Mouse (Mus musculus): ENCODE measurements around the gene Tagln2.
A peak's percentile ranks its signal among the peaks of the same experiment; 100 is the strongest.

Tagln2 gene

DNA sequence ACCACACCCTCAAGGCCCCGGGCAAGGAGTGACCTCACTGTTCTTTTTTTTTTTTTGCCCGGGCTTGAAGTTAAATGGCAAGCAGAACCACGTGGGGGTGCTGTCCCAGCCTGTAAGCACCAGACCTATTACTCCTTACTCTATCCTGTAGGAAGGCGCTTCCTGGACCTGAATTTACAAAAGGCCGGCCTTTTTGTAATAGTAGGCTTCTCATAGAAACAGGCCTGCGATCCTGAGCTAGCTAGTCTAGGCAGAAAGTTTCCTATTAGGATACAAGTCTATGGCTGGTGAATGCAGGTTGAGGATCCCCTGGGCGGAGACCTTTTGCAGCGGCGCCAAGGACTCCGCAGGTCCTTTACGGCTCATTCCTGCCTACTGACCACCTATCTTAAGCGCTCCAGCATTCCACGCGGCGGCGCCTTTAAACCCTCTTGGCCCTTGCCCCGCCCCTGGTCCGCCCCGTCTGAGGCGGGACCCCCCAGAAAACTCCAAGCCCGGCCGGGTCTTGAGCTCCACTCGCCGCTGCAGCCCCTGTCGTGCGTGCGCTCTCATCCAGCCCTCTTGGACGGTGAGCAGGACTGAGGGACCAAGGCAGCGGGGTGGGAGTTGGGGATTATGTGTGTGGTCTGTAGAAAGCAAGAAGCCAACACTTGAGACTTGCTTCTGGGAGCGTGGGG lies at the start of gene Tagln2:
Gene Tagln2 (plus strand): TSS at position 283 of the 677 bp plus-strand sequence.
- peak; percentile 60 for DNase-seq (ENCODE audit: low read depth)

DNA sequence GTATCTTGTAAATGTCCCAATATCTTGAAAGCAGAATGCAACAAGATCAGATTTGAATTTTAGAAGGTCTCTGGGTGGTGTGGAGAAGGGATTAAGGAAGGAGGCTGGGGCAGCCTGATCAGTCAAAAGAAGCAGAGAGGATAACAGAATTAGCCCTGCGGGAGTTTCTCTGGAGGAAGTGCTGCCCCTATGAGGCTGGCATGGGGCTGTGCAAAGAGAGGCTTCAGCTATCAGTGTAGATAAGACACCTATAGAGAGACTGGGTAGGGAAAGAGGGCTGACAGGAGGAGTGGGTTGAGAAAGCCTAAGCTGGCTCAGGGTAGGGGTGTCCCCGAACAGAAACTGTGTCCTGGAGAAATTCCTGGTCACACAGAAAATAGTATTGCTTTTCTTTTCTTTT lies 49.6 kb upstream of the Tagln2 start:
- DNase-seq (ENCODE audit: low read depth) = no peak

DNA sequence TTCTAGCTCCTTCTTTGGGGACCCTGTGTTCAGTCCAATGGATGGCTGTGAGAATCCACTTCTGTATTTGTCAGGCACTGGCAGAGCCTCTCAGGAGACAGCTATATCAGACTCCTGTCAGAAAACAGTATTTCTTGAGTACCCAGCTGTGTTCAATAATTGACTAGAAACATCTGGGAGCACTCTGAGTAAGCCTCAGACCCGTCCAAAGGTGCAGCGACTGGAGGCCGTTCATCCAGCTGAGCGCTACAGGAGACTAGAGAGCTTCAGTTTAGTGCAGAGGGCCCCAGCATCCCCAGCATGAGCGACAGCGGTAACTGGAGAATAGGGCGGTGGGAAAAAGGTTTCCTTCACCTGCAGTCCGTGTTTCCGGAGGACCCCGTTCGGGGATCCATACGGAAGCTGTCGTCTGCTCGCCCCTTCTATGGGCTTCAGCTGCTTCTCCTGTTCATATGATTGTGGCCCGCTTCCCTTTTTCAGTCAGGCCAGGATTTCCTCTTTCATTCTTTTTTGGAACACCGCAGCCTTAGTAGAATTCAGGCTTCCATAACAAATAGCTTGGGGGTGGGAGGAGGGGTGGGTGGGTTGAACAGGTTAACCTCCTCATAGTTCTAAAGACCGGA lies 48.9 kb upstream of the Tagln2 start:
- no peak for DNase-seq (ENCODE audit: low read depth)

GRCm38 (mm10) chr1:172452911-172453310 lies 46.9 kb upstream of the Tagln2 start:
- no peak for DNase-seq (ENCODE audit: low read depth)

GRCm38 (mm10) chr1:172453810-172454209 lies 46.0 kb upstream of the Tagln2 start:
- no peak for DNase-seq (ENCODE audit: low read depth)

- DNase-seq (ENCODE audit: low read depth) = no peak
Observed at GRCm38 (mm10) chr1:172455416-172455815, 44.4 kb upstream of the Tagln2 start.

DNA sequence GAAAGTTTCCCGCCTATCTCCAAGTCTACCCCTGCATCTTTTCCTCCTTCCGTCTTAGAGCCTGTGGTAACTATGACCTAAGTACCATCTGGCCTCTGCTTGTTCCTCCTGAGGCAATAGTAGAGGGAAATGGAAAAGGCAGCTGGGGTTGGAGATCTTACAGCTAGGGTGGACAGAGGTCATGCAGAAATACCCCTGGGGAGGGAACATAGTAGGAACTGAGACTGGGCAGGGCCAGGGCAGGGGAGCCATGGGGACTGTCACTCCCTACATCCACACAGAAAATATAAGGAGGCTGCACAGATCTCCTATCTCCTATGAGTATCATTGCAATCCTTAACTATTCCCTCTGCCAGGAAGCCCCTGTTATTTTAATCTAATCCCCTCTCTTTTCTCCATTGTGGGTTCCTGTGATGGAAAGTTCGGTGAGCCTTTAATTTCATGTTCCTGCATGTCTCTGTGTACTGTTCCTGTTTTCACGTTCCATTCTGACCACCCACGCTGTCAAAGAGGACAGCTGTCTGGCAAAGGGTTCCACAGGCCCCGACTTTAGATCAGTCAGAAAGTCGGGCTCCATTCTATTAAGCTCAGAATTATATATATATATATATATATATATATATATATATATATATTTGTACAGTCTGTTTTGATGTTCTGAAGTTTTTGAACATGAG lies 43.7 kb upstream of the Tagln2 start:
- DNase-seq (ENCODE audit: low read depth) = no peak

GRCm38 (mm10) chr1:172457196-172457595 lies 42.7 kb upstream of the Tagln2 start:
- no peak for DNase-seq (ENCODE audit: low read depth)

- DNase-seq (ENCODE audit: low read depth) = no peak
Observed at GRCm38 (mm10) chr1:172458041-172458440, 41.8 kb upstream of the Tagln2 start.

- DNase-seq (ENCODE audit: low read depth) = no peak
Observed at GRCm38 (mm10) chr1:172461602-172462001, 38.2 kb upstream of the Tagln2 start.

DNA sequence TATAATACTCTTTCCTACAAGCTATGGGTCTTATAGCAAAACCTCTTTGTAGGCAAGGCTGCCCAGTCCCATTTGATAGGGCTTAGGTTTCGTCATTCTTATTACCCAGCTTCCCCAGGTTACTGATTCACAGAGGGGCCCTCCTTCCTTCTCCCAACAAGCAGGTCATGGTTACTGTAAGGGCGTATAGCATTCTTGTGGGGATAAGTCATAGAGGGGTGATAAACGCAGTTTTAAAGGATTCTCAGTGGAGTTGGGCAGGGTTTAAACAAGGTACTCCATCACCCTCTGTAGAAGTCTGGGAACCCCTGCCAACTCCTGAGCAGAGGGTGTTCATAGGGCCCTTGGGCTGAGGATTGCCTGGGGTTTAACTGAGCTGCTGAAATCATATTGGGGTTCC lies 37.3 kb upstream of the Tagln2 start:
- DNase-seq (ENCODE audit: low read depth) = no peak

DNA sequence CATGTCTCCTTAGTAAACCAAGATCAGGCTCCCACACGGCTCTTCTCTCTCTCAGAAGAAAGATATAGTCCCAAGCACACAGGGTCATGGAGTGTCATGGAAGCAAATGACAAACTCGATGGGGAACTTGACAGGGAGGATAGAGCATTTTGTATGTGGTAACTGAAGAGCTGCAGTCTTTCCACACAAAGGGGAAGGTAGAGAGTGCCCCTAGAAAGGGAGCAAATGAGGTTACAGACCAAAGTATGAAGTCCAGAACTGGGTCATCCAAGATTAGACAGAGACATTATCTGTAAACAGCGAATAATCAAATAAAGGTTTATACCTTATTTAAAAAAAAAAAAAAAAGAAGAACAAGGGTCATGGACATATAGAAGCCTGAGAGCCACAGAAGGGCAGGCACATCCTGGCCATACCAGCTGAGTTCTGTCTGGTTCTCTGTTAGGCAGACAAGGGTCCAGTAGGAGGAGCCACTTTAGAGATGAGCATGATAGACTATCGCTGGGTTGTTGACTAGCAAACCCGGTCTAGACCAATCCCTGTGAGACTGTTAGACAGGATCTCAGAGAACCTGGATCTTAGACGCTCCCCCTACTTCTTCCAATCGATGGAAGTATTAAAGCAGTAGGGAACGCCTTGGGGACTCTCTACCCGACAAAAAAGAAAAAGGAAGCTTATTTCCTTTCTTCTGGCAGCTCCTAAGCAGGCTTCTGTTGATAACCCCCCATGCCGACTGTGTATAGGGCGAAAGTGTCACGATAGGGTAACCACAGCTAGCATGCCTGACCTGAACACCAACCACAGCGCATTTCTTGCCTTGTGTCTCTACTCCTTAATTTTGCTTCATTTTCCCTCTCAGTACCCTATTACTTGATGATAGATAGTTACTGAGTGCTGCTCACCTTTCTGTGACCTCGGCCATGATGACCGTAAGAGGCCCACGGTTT lies 36.2 kb upstream of the Tagln2 start:
- no peak for DNase-seq (ENCODE audit: low read depth)

- no peak for DNase-seq (ENCODE audit: low read depth)
Observed at GRCm38 (mm10) chr1:172468301-172468877, 31.5 kb upstream of the Tagln2 start.

DNA sequence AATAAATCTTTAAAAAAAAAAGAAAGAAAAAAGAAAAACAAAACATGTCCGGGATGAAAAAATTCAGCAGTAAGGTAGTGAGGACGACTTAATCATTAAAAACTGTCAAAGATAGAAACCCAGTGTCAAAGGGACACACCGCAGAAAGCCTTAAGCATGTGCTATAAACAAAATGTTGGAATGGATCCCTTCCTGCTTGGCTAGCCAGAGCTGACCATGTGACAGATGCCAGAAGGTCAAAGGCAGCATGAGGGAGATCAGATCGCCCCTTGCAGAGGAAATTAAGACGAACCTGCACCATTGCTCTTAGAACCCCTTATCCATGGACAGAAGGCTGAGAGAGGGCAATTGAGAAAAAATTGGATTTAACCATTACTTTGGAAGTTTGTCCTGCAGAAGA lies 30.5 kb upstream of the Tagln2 start:
- no peak for DNase-seq (ENCODE audit: low read depth)

DNA sequence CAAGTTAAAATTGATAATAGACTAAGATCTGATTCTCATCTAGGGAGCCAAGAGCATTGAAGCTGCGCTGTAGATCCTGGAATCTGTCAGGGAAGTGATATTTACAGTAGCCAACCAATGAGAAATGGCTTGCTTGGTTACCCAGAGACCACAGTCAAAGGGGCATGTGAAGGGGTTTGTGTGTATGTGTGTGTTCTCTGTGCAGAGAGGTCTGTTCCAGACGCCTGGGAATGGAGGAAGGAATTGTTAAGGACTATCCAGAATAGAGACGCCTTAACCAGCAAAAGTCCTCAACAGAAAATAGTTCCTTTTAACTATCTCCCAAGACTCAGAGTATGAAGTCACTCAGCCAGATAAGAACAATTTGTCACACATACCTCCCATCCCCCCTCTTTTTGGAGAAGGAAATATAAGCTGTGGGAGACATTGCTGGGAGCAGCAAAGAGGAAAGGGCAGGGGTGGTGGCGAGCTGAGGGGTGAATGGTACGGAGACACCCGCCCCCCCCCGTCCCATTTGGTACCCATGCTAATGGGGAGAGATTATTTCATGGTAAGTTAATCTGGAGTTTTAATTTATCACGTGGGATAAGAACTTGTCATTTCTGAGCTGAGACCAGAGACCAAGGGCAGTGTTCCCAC lies 29.9 kb upstream of the Tagln2 start:
- DNase-seq (ENCODE audit: low read depth) = no peak

DNA sequence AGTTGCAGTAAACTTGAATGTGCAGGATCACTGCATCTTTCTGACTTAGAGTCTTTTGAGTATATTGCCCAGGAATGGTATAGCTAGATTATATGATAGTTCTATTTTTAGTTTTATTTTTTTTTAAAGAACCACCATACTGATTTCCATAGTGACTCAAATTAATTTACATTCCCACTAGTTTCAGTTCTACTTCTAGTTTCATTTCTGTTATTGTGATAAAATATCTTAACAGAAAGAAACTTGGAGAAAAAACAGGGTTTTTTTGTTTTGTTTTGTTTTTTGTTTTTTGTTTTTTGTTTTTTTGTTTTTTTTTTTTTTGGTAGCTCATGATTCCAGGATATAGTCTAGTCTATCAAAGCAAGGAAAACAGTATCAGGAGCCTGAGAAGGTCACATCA lies 26.9 kb upstream of the Tagln2 start:
- no peak for DNase-seq (ENCODE audit: low read depth)

- no peak for DNase-seq (ENCODE audit: low read depth)
Observed at GRCm38 (mm10) chr1:172474196-172474595, 25.7 kb upstream of the Tagln2 start.

- DNase-seq (ENCODE audit: low read depth) = no peak
Observed at GRCm38 (mm10) chr1:172475054-172475741, 24.6 kb upstream of the Tagln2 start, which contains the start of gene Slamf9. Gene Slamf9, plus strand, starts transcription at chr1:172475358.

- DNase-seq (ENCODE audit: low read depth) = no peak
Observed at GRCm38 (mm10) chr1:172478020-172478419, 21.8 kb upstream of the Tagln2 start.

- no peak for DNase-seq (ENCODE audit: low read depth)
Observed at GRCm38 (mm10) chr1:172480376-172480775, 19.5 kb upstream of the Tagln2 start.

- no peak for DNase-seq (ENCODE audit: low read depth)
Observed at GRCm38 (mm10) chr1:172481111-172481510, 18.7 kb upstream of the Tagln2 start.

Measured in fibroblast of lung, adult 2 months (primary cell).